16 mouse cellular contexts compared by ENCODE assay signal in genomic region chr2:170403666-170404385, GRCm38 (mm10). TPM values are rescaled to one million over a fixed set of nuclear protein-coding genes. Genes with fewer than 3 reads are reported as not detected.
DNase-seq lines count a peak whose midpoint lies in the region; ATAC-seq and TF ChIP-seq lines count a peak whose summit lies in the region.
"Had no signal": no experiment of that assay in that cellular context is flagged by ENCODE, and none has a peak within 500 bp of the region (broad histone marks: within the 10 kb centered on the region; RNA-seq: fewer than 3 reads in every experiment).

No protein-coding gene starts in this region.

- peaks cover 24% of the 10 kb centered on the region for H3K27me3 ChIP-seq in forebrain, embryonic 12.5 days
- no peaks in the 10 kb centered on the region for H3K27me3 ChIP-seq in forebrain, postnatal 0 days (ENCODE audit: insufficient read depth, low read length)
- H3K27me3 ChIP-seq in embryonic facial prominence, embryonic 15.5 days = no peaks in the 10 kb centered on the region
- H3K27me3 ChIP-seq in intestine, postnatal 0 days (replicated peaks; ENCODE audit: control insufficient read depth, insufficient read depth, low read length) = no peaks in the 10 kb centered on the region

- no peak for TF ChIP-seq CTCF in forebrain, postnatal 0 days (IDR thresholded peaks at IDR 0.05; ENCODE audit: low read depth)
- TF ChIP-seq CTCF in intestine, postnatal 0 days (IDR thresholded peaks at IDR 0.05; ENCODE audit: low read depth) = no peak

- H3K9ac ChIP-seq in forebrain, embryonic 12.5 days = no peak overlapping the region
- no peak overlapping the region for H3K9ac ChIP-seq in forebrain, postnatal 0 days
- H3K9ac ChIP-seq in embryonic facial prominence, embryonic 15.5 days = no peak overlapping the region
- H3K9ac ChIP-seq in intestine, postnatal 0 days (ENCODE audit: low read depth, low read length) = no peak overlapping the region

- H3K4me2 ChIP-seq in forebrain, embryonic 12.5 days = no peak overlapping the region
- no peak overlapping the region for H3K4me2 ChIP-seq in forebrain, postnatal 0 days (ENCODE audit: low read depth)
- no peak overlapping the region for H3K4me2 ChIP-seq in embryonic facial prominence, embryonic 15.5 days (replicated peaks)
- H3K4me2 ChIP-seq in intestine, postnatal 0 days (replicated peaks; ENCODE audit: low read depth) = no peak overlapping the region

- WGBS in forebrain, embryonic 12.5 days = 44% methylated on average over 10 of the region's 10 CpGs
- 40% methylated on average over 10 of the region's 10 CpGs for whole genome bisulfite sequencing in forebrain, postnatal 0 days
- 32% methylated on average over 10 of the region's 10 CpGs for WGBS in embryonic facial prominence, embryonic 15.5 days
- 25% methylated on average over 10 of the region's 10 CpGs for WGBS in intestine, postnatal 0 days

- no peak overlapping the region for H3K4me3 ChIP-seq in forebrain, embryonic 12.5 days (replicated peaks)
- no peak overlapping the region for H3K4me3 ChIP-seq in forebrain, postnatal 0 days (ENCODE audit: low read depth, low read length)
- H3K4me3 ChIP-seq in embryonic facial prominence, embryonic 15.5 days (replicated peaks) = no peak overlapping the region
- no peak overlapping the region for H3K4me3 ChIP-seq in intestine, postnatal 0 days (ENCODE audit: low read depth, low read length)
- H3K4me3 ChIP-seq: gastrocnemius, adult 2 months had no signal

- H3K4me1 ChIP-seq in forebrain, embryonic 12.5 days = peaks cover 35% of the 10 kb centered on the region
- H3K4me1 ChIP-seq in forebrain, postnatal 0 days (ENCODE audit: insufficient read depth) = no peaks in the 10 kb centered on the region; the same call in 1 of the 2 replicates
- peaks cover 28% of the 10 kb centered on the region; the same call in 1 of the 2 replicates for H3K4me1 ChIP-seq in embryonic facial prominence, embryonic 15.5 days
- H3K4me1 ChIP-seq in intestine, postnatal 0 days (replicated peaks; ENCODE audit: control insufficient read depth, insufficient read depth, low read length) = no peaks in the 10 kb centered on the region

- H3K27ac ChIP-seq in forebrain, embryonic 12.5 days = 0 out of 2 replicates have a peak overlapping the region, but pooled peaks have one; percentile 19
- H3K27ac ChIP-seq in forebrain, postnatal 0 days (ENCODE audit: low read depth, low read length) = no peak overlapping the region
- 0 out of 2 replicates have a peak overlapping the region, but pooled peaks have one; percentile 17 for H3K27ac ChIP-seq in embryonic facial prominence, embryonic 15.5 days (replicated peaks)
- no peak overlapping the region for H3K27ac ChIP-seq in intestine, postnatal 0 days (ENCODE audit: low read depth, low read length)
- H3K27ac ChIP-seq: gastrocnemius, adult 2 months had no signal

- H3K9me3 ChIP-seq in forebrain, embryonic 12.5 days = peaks cover 3% of the 10 kb centered on the region; the same call in 1 of the 2 replicates
- no peaks in the 10 kb centered on the region for H3K9me3 ChIP-seq in forebrain, postnatal 0 days (ENCODE audit: low read length)
- no peaks in the 10 kb centered on the region for H3K9me3 ChIP-seq in embryonic facial prominence, embryonic 15.5 days (replicated peaks)
- H3K9me3 ChIP-seq in intestine, postnatal 0 days (ENCODE audit: control insufficient read depth) = no peaks in the 10 kb centered on the region

- ATAC-seq in forebrain, embryonic 12.5 days (ENCODE audit: low FRiP score) = no peak
- no peak for ATAC-seq in forebrain, postnatal 0 days
- ATAC-seq in embryonic facial prominence, embryonic 15.5 days (ENCODE audit: insufficient number of reproducible peaks, low FRiP score, low TSS enrichment, low read depth) = no peak
- ATAC-seq in intestine, postnatal 0 days = no peak
- ATAC-seq: CD4-positive, CD25-positive, alpha-beta regulatory T cell, adult 4 months; lung, postnatal 0 days had no signal

- no peak for DNase-seq in forebrain, postnatal 0 days
- peak; percentile 33 to 44 for DNase-seq in right cerebral cortex, postnatal 10 days (ENCODE audit: low spot score in 2 of 2)
- DNase-seq in right cerebral cortex, postnatal 36 days (ENCODE audit: low spot score in 2 of 2) = no peak
- no peak for DNase-seq in heart, postnatal 4 days
- DNase-seq in B cell, adult 2 months = no peak
- DNase-seq: adrenal gland, postnatal 36 days; cerebellum, adult 11 months; gastrocnemius, adult 2 months; heart, postnatal 36 days; kidney, adult 8-10 months; liver had no signal

- H3K36me3 ChIP-seq in forebrain, embryonic 12.5 days (replicated peaks) = no peaks in the 10 kb centered on the region
- H3K36me3 ChIP-seq in forebrain, postnatal 0 days (ENCODE audit: insufficient read depth) = no peaks in the 10 kb centered on the region
- H3K36me3 ChIP-seq in embryonic facial prominence, embryonic 15.5 days = no peaks in the 10 kb centered on the region
- no peaks in the 10 kb centered on the region for H3K36me3 ChIP-seq in intestine, postnatal 0 days (ENCODE audit: control insufficient read depth, insufficient read depth)

RNA-seq across cellular contexts. Expression of gene Bcas1, which starts 23.8 kb away (rescaled TPM):
- polyA plus RNA-seq in forebrain, embryonic 12.5 days (2016; fragmentation: Nextera tagmentation; extraction: Ambion mirVana) = 1.00 and 1.3 TPM in 2 replicates
- 3.5 and 5.2 TPM in 2 replicates for total RNA-seq in forebrain, postnatal 0 days (2014; rRNA removed)
- polyA plus RNA-seq in forebrain, postnatal 0 days (2015; fragmentation: Nextera tagmentation; extraction: Ambion mirVana) = 4.0 and 4.2 TPM in 2 replicates
- 3.3 and 4.7 TPM in 2 replicates for polyA plus RNA-seq in embryonic facial prominence, embryonic 15.5 days (2015; fragmentation: Nextera tagmentation; extraction: Ambion mirVana)
- polyA plus RNA-seq in intestine, postnatal 0 days (2015; fragmentation: Nextera tagmentation; extraction: Ambion mirVana) = 4.7 and 5.6 TPM in 2 replicates
- total RNA-seq in heart, postnatal 4 days (2021) = under 1 TPM; 0.24 to 0.97 TPM
- total RNA-seq: heart, postnatal 36 days had no signal

Comparison
In these comparisons a context has a peak if more than half of its experiments do, and no peak if none do; other contexts are left out.
1. H3K27ac ChIP-seq: peak in forebrain, embryonic 12.5 days (single experiment) and embryonic facial prominence, embryonic 15.5 days (single experiment); none in forebrain, postnatal 0 days (single experiment) and intestine, postnatal 0 days (single experiment).
2. DNase-seq: peak in right cerebral cortex, postnatal 10 days (2 of 2); none in forebrain, postnatal 0 days (single experiment), right cerebral cortex, postnatal 36 days (0 of 2), heart, postnatal 4 days (single experiment) and B cell, adult 2 months (0 of 2).